Mouse (Mus musculus): ENCODE results near the gene Itgb7.

The Itgb7 gene

DNA sequence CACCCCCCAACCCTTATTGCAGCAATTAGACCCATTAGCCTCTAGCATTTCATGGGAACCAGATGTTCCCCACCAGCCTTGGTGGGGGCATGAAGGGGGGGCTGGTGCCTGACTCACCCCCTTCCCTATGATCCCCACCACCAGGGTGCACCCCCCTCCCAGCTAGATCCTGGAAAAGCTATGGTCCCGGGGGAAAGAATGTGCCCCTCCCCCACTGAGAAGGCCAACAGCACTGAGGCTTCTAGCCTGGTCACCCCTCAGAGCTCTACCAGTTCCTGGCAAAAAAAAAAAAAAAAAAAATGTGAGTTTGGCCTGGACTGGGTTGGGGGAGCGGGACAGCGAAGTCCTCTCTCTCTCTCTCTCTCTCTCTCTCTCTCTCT is 17.1 kb upstream of the Itgb7 start:
- DNase-seq (ENCODE audit: low spot score in 2 of 2): no peak

DNA sequence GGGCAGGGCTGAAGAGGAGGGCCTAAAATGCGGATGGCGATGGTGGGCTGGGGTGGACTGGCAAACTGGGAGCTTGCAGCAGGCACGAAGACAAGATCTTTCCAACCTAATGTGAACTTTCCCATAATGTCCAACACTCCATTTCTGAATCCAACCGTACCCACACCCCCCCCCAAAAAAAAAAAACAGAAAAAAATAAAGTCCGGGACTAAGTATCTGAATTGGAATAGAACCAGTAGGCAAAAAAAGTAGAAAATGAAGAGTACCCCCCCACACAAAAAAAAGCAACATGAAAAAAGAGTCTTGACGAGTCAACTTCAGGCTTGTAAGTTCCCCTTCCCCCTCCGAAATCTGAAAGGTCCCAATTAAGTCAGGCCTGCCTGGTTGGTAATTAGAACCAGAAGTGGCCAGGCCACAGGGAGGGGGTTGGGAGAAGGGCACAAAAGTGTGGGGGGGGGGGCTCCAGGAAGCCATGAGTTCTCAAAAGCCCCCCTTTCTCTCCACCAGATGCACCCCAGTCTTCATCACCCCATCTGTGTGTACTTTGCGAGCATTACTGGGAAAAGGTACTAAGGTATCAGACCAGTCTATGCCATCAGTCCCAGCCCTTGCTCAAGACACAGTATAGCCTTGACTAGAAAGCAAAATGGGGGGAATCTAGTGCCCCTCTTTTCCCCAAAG is 16.5 kb upstream of the Itgb7 start:
- no peak for DNase-seq (ENCODE audit: low spot score in 2 of 2)

DNA sequence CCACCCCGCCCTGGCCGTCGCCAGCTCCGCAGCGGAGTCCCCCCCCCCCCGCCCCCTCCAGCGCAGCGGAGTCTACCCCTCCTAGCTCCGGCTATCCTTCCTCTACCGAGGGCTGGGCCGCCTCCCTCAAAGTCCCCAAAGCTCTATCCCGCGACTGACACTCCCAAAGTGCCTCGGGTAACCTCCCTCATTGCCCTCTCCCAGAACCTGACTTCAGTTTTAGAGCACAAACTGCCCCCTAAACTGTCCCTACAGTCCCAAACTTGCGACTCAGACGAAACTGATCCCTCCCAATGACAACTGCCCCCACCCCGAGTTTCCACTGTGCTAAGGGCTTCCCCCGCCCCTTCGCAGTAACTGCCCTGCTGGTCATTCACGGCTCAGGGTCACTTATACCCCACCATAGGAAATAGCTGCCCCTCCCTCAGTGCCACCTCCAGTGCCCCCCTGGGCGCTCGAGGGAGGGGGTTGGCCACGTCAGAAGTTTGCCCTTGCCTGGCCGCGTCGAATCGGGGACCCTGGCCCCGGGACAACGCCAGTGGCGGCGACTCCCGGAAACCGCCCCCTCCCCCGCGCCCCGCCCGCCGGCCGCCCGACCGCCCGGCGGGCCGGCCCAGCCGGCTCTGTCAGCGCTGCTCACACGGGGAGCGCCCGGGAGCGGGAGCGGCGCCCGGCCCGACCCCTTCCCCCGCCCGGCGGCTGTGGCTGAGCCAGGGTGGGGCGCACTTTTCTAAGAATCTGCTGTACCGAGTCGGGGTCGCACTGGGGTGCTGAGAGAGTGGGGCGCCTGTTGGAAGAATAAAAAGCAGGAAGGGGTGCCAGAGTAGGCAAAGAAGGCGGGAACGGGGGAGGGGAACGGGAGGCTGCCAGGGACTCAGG is 15.7 kb upstream of the Itgb7 start:
- DNase-seq (ENCODE audit: low spot score in 2 of 2): peak in 1 of 2 experiments; percentile 45

DNA sequence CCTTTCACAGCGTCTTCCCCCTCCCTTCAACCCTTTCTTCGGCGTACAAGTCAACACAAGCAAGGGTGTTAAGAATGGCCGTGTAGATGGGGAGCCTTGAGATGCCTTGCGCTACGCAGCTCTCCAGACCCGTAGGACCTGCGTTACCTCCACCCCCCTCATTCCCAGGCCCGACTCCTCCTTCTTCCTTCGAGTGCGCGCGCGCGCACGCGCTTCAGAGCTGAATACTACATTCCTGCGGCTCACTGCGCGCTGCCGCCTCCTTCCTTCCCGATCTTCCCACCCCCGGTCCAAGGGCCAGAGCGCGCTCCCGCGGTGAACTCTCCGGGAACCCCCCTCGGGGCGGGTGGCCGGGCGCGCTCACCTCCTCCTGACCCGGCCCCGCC is 15.1 kb upstream of the Itgb7 start:
- DNase-seq (ENCODE audit: low spot score in 2 of 2): peak; percentile 43 to 74

DNA sequence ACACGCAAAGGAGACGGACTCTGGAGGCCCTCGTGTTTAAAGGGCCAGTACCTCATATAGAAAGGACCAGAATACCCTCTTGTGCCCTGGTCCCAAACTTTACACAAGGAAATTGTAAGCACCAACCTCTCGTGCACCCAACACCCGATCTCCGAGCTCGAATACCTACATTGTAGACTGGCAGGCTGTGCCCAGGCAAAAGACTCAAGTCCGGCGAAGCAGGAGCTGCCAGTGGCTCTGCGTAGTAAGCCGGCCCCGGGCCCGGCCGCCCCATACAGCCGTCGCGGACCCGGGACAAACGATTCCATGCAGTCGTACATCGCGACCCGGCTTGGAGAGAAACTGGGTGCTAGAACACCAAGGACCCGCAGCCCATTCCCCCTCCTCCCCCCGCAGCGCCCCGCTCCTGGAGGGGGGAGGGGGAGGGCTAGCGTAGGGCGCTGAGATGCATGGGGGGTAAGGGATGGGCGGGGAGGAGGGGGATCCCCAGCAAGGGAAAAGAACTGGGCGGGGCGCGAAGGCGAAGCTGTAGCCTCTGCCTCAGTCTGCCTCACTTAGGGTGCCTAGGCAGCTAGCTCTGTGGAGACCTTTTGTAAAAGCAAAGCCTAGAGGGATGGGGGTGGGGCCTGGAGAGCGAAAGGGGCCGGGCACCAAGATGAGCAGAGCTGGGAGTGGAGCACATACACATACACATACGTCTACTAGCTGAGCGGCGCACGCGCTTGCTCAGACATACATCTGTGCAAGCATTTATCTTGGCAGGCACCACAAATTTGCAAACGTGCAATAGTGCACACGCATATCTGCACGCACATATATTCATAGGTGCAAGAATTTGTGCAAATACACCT is 14.4 kb upstream of the Itgb7 start:
- peak in 1 of 2 experiments; percentile 69 for DNase-seq (ENCODE audit: low spot score in 2 of 2)

DNA sequence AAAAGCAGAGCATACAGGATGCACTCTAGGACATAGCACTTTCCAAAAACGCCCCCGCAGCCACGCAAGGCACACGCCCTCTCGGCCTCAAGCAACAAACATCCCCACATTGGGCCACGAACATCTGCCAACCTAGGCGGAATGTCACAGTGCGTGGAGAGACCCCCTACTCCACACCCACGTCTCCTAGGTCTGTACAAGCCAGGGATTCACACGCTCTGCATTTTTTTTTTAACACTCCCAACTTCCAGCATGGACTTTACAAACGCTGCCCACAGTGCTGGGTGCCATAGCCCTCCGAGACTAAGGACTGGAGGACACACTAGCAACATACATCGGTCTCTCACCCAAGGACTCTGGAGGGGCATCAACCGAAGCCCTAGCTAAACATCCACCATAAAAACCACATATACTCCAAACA is 13.7 kb upstream of the Itgb7 start:
- no peak for DNase-seq (ENCODE audit: low spot score in 2 of 2)

DNA sequence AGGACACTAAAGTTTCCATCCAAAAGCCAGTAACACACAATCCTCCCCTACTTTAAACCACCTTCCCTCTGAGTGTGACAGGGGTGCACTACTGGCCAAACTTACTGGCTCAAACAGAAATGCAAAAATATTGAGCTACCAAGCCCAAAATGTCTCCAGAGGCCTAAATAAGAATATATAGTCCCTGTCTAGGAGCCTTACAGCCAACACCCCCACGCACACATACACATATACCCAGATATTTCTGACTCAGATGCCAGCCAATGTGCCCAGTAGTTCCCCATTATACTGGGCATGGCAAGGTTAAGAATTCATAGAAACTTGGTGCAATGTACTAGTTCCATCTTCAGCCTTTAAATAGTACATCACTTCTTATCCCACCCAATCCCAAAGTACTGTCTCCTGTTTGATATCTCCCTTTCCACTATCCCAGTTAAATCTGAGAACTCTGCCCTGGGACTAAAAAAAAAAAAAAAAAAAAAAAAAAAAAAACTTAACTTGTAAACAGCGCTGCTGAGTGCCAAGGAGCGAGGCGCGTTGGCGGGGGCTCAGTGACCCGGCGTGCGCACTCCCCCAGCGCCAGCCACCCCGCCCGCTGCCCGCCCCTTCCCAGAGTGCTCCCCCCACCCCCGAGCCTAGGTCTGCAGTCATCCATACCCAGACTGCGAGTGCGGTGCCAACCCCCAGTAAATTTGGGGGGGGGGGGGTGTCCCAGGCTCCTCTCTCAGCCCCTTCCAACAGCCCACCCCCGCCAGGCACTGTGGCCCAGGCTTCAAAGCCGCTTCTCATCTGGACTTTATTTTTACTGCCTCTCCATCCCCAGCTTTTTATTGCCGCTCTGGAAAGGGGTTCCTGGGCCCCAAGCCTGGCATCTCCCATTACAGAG is 12.8 kb upstream of the Itgb7 start:
- DNase-seq (ENCODE audit: low spot score in 2 of 2): no peak

DNA sequence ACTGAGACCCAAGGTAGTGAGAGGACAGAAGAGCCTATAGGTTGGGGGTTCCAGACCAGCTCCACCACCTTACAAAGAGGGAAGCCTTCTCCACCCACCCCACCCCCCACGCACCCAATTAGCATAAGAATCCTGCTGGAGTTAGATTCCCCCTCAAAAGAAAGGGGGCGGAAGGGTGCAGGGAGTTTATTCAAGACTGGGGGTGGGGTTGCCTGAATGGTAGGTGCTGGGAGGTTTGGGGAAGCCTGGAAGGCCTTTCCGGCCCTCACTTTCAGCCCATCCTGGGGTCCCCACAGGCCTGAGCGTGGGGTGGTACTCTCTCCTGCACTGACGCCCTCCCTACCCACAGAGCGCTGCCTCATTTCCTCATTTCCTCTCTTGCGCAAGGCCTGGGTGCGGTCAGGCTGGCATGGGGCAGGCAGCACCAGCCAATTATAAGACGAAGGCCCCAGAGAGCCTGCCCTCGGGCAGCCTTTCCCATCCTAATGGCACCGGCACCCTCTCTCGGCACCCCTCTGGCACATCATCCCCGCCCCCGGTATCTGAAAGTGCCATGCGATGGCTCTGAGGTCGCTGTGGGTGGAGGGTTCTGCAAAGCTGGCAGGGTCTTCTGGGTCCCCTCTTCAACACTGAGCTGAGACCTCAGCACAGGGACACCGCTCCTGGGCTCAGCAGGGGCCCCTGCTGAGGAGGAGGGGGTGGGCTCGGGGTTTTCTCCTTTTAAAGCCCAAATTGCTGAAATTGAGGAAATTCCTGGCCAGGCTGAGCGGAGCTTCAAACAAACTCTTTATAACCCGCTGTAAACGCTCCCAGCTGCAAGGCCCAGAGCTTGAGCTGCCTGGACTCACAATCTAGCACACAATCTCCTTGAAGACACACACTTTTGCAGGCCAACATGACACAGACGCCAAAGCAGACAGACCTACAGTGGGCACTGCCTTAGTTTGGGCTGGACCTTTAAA is 11.8 kb upstream of the Itgb7 start:
- DNase-seq (ENCODE audit: low spot score in 2 of 2): peak in 1 of 2 experiments; percentile 68

DNA sequence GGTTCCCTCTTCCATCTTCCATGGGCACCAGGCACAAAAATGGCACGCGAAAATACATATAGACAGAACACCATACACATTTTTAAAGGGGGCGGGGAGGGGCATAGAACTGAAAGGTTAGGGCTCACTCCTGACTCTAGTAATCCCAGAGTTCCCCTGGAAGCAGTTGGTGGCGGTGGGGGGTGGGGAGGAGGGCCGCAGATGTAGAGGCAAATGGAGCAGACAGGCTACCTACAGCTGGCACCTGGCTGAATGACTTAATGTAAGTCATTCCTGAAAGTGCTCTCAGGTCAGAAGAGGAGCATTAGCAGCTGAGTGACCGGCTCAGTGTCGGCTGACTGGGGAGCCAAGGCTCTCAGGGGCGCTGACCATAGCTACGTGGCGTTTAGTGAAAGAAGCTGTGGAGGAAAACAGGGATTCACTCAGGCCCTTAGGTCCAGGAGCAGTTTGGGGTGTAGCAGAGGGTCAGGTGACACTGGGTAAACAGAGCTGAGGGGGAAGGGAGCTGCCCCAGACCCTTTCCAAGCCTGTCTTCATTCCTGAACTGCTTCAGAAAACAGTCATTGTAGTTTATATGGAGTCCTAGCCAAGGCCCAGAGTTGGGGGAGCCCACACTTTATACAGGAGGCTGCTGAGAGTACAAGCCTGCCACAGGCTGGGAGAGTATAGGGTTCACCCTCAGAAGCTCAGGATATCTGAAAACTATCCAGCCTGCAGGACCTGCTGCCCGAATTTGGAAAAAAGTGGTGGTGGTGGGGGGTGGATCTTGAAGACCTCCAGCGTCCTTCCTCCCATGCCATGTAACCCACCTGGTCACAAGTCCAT is 10.9 kb upstream of the Itgb7 start:
- DNase-seq (ENCODE audit: low spot score in 2 of 2): no peak

DNA sequence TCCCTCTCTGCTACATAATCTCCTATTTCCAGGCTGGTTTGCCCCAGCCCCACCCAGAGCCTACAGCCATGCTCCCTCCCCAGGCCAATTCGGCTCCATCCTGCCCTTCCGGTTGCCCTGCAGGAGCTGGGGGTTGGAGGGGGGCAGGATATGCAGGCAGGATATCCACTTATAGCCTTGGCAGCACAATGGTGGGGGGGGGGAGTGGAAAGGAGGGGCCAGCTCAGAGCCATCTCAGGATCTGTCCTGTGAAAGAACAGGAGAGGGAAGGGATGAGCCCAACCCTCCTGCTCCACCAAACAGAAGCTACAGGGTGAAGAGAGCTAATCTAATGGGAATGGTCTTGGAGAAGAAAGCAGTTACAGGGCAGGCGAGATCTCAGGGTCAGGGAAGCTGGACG is 8.9 kb upstream of the Itgb7 start:
- DNase-seq (ENCODE audit: low spot score in 2 of 2): no peak

DNA sequence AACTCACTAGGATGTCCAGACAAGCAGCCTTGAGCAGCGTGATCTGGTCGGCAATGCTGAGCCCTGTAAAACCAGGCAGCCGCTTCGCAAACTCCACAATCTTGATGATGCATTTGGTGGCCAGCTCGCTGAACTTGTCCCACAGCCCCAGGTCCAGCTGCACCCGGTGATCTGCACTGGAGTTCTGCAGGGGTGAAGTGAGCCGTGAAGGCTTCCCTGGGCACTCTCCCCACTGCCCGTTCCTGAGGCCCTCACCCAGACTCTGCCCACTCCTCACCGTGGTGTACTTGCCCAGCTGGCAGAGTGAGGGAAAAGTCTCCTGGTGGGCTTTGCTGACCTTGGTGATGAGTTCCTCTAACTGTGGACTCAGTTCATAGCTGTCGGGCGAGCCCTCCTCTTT is 8.1 kb upstream of the Itgb7 start:
- no peak for DNase-seq (ENCODE audit: low spot score in 2 of 2)

DNA sequence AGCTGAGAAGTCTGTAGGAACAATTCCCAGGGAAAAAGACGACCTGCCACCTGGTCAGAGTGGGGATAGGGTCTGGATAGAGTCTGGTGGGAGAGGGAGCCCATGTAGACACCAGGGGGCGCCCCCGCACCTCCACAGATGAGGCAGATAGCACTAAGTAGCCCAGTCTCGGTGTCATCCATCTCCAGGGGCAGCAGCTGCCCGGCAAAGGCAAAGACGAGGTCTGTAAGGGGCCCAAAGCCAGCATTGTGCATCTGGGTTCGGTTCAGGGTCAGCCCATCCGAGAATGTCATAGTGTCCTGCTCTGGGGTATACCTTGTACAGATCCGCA is 7.5 kb upstream of the Itgb7 start:
- DNase-seq (ENCODE audit: low spot score in 2 of 2): peak; percentile 56 to 87

DNA sequence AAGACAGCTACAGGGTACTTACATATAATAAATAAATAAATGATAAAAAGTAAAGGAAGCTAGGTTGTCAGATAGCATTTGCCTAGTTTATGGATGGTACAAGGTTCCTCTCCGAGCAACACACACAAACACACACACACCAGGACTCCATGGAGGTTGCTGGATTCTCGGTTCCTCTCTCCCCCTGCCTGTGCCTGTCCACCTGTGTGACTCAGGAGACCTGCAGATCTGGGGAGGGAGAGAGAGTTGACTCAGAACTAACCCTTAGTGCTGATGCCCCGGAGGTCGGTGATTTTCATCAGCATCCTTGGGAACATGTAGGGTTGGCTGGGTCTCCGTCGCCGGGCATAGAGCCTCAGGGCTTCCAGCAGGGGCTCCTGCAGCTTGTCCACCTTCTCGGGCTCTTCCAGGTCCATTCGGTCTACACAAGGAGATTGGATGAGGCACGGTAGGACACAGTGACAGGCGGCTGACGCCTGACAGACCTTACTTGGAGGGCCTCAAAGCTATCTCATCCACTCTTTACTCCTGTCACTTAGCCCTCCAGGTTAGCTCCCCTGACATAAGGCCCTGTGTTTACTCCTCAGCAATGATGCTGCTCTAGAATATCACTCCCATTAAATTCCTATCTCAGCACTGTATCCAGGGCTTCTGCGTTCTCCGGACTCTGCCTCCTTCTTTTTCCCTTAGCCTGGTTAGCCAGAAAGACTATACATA is 7.0 kb upstream of the Itgb7 start:
- DNase-seq (ENCODE audit: low spot score in 2 of 2): no peak

DNA sequence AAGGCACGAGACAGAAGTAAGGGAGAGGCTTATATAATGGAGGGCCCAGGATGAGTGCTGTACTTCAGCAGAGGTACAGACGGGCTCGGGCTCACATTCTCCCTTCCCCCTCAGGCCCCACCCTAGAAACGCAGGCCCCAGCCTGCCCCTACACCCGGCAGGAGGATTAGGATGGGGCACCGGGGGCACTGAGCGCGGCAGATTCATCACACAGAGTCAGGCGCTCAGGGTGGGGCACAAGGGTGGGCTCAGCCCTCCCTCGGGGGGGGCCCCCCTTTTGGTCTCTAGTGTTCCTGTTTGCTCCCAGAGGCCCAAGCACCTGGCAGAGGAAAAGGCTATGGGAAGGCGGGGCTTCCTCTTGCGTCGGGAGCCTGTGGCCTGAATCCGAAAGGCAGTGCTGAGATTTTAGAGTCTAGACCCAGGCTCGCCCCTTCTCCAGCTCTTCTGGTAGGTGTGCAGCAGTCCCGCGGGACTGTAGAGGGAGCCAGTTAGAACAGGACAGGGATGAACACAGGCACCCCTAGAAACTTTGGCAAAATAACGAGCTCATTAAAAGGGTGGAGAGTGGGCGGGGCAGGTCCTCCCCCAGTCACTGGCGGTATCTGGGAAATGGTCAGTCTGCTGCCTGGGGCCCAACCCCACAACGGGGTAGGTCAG is 3.8 kb upstream of the Itgb7 start:
- DNase-seq (ENCODE audit: low spot score in 2 of 2): no peak

DNA sequence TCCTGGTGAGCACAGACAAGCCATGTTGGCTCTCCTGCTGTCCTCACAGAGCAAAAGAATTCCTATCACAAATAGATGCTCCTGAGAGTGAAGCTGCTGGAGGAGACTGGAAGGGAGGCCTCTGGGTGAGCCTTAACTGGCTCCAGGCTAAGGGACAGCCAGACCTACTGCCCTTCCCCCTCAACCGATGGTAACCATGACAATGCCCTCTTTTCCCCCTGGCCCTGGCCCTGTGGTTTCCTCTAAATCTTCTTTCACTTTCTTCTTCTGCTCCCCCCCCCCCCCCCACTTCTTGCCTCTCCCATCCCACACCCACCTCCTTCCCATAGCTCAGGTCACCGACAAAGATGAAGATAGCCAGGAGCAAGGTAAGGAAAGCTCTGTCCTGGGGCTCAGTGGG is 2.2 kb upstream of the Itgb7 start:
- DNase-seq (ENCODE audit: low spot score in 2 of 2): no peak

DNA sequence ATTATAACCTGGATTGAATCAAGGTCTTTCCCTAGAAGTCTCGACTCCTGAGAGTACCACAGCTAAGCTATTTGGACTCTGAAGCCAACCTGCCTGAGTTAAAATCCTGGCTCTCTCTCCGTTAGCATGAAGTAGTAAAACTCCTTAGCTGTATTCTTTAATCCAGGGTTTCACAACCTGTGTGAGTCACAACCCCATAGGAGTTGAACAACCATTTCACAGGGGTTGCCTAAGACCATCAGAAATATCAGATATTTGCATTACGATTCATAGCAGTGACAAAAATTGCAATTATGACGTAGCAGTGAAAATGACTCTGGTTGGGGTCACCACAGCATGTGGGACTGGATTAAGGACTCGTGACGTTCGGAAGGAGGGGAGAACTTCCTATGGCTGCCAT is 1.0 kb upstream of the Itgb7 start:
- no peak for DNase-seq (ENCODE audit: low spot score in 2 of 2)

DNA sequence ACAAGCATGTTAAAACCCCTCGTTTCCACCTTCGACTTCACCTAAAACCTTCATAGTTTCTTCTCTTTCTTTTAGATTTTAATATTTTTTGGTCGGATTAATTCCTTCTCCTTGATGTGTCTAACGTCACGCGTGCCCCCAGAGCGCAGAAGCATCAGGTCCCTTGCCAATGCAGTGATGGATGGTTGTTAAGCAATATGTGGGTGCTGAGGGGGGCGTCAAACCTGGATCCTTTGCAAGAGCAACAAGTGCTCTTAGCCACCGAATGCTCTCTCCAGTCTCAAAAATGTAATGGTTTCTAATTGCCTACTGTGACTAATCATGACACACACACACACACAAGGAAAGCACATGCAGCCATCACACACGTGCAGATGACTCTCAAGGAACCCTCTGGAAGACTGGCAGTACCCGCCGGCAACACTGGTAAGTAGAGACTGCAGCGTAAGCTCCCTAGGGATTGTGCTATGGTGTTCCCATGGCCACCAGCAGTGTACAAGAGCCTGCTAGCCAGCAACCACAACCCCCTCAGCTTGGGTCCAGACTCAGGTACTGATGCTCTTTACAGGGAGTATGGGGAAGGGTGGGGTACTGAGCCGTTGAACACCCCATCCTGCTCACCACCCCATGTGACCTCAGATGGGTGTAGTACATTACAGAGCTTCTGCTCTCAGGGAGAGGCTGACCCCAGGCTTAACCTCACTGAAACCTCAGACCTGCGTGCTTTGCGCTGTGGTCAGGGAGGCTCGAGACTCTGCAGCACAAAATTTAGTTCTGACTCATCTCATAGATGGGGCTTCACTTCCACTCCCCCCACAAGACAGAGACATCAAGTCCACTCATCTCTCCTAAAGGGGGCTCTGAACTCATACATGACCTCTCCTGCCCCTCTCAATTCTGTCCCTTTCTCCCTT is 1.1 kb downstream of the Itgb7 start:
- DNase-seq (ENCODE audit: low spot score in 2 of 2): no peak

Measured in spleen, postnatal 10 days (tissue).